Mouse (Mus musculus): ENCODE results near the gene Osbp2. TPM values are rescaled to one million over a fixed set of nuclear protein-coding genes. Genes with fewer than 3 reads are reported as not detected.
A peak's percentile ranks its signal among the peaks of the same experiment; 100 is the strongest.

Gene Osbp2
- polyA plus RNA-seq, 1 experiment from 2014 or later: 1.3 TPM

GRCm38 (mm10) chr11:3716662-3717061 lies 147.0 kb downstream of the Osbp2 start:
- 71% methylated on average over 6 of the region's 6 CpGs for WGBS
- no peak overlapping the region for H3K27ac ChIP-seq
- no peak for ATAC-seq (replicated peaks; ENCODE audit: low FRiP score, low read depth)
- TF ChIP-seq CTCF (IDR thresholded peaks at IDR 0.05; ENCODE audit: low read depth): no peak
- no peaks in the 10 kb centered on the region for H3K4me1 ChIP-seq (replicated peaks; ENCODE audit: insufficient read depth, low read length)
- no peaks in the 10 kb centered on the region for H3K9me3 ChIP-seq (replicated peaks; ENCODE audit: low read length)
- no peak overlapping the region for H3K4me2 ChIP-seq (ENCODE audit: low read length)
- H3K9ac ChIP-seq (ENCODE audit: low read depth, low read length): no peak overlapping the region
- no peaks in the 10 kb centered on the region for H3K27me3 ChIP-seq (ENCODE audit: insufficient read depth, low read length)
- DNase-seq (ENCODE audit: low spot score): no peak
- H3K36me3 ChIP-seq (ENCODE audit: insufficient read depth, low read length): no peaks in the 10 kb centered on the region
- H3K4me3 ChIP-seq (replicated peaks; ENCODE audit: low read depth, low read length): no peak overlapping the region

GRCm38 (mm10) chr11:3714486-3714885 lies 149.2 kb downstream of the Osbp2 start:
- DNase-seq (ENCODE audit: low spot score) (peak; percentile 63), ATAC-seq (replicated peaks; ENCODE audit: low FRiP score, low read depth) (no peak)
- Histone ChIP-seq H3K9me3 (replicated peaks; ENCODE audit: low read length) (no peaks in the 10 kb centered on the region), H3K9ac (ENCODE audit: low read depth, low read length) (no peak overlapping the region), H3K27me3 (ENCODE audit: insufficient read depth, low read length) (no peaks in the 10 kb centered on the region), H3K4me3 (replicated peaks; ENCODE audit: low read depth, low read length) (no peak overlapping the region), H3K27ac (no peak overlapping the region), H3K4me1 (replicated peaks; ENCODE audit: insufficient read depth, low read length) (no peaks in the 10 kb centered on the region), H3K36me3 (ENCODE audit: insufficient read depth, low read length) (no peaks in the 10 kb centered on the region), H3K4me2 (ENCODE audit: low read length) (no peak overlapping the region)
- peak; percentile 85 for TF ChIP-seq CTCF (IDR thresholded peaks at IDR 0.05; ENCODE audit: low read depth)
- WGBS: 31% methylated on average over 15 of the region's 15 CpGs

GRCm38 (mm10) chr11:3710203-3710602 lies 153.5 kb downstream of the Osbp2 start:
- Histone ChIP-seq H3K4me2 (ENCODE audit: low read length) (no peak overlapping the region), H3K9me3 (replicated peaks; ENCODE audit: low read length) (no peaks in the 10 kb centered on the region), H3K9ac (ENCODE audit: low read depth, low read length) (no peak overlapping the region), H3K4me1 (replicated peaks; ENCODE audit: insufficient read depth, low read length) (no peaks in the 10 kb centered on the region), H3K36me3 (ENCODE audit: insufficient read depth, low read length) (no peaks in the 10 kb centered on the region), H3K27me3 (ENCODE audit: insufficient read depth, low read length) (no peaks in the 10 kb centered on the region), H3K27ac (no peak overlapping the region), H3K4me3 (replicated peaks; ENCODE audit: low read depth, low read length) (no peak overlapping the region)
- WGBS: 62% methylated on average over 14 of the region's 14 CpGs
- ATAC-seq (replicated peaks; ENCODE audit: low FRiP score, low read depth) (no peak), DNase-seq (ENCODE audit: low spot score) (no peak)
- TF ChIP-seq CTCF (IDR thresholded peaks at IDR 0.05; ENCODE audit: low read depth): no peak

- H3K4me3 ChIP-seq (replicated peaks; ENCODE audit: low read depth, low read length): no peak overlapping the region
- DNase-seq (ENCODE audit: low spot score) (no peak), ATAC-seq (replicated peaks; ENCODE audit: low FRiP score, low read depth) (no peak)
- WGBS: 73% methylated on average over 8 of the region's 8 CpGs
- H3K27ac ChIP-seq: no peak overlapping the region
- no peak overlapping the region for H3K4me2 ChIP-seq (ENCODE audit: low read length)
- H3K27me3 ChIP-seq (ENCODE audit: insufficient read depth, low read length): no peaks in the 10 kb centered on the region
- TF ChIP-seq CTCF (IDR thresholded peaks at IDR 0.05; ENCODE audit: low read depth): no peak
- no peaks in the 10 kb centered on the region for H3K9me3 ChIP-seq (replicated peaks; ENCODE audit: low read length)
- no peak overlapping the region for H3K9ac ChIP-seq (ENCODE audit: low read depth, low read length)
- no peaks in the 10 kb centered on the region for H3K36me3 ChIP-seq (ENCODE audit: insufficient read depth, low read length)
- no peaks in the 10 kb centered on the region for H3K4me1 ChIP-seq (replicated peaks; ENCODE audit: insufficient read depth, low read length)
Measured at GRCm38 (mm10) chr11:3707057-3707456, 156.6 kb downstream of the Osbp2 start.

- TF ChIP-seq CTCF (IDR thresholded peaks at IDR 0.05; ENCODE audit: low read depth): no peak
- Histone ChIP-seq H3K36me3 (ENCODE audit: insufficient read depth, low read length) (no peaks in the 10 kb centered on the region), H3K4me1 (replicated peaks; ENCODE audit: insufficient read depth, low read length) (no peaks in the 10 kb centered on the region), H3K27me3 (ENCODE audit: insufficient read depth, low read length) (no peaks in the 10 kb centered on the region), H3K4me2 (ENCODE audit: low read length) (no peak overlapping the region), H3K27ac (no peak overlapping the region), H3K9me3 (replicated peaks; ENCODE audit: low read length) (no peaks in the 10 kb centered on the region), H3K9ac (ENCODE audit: low read depth, low read length) (no peak overlapping the region), H3K4me3 (replicated peaks; ENCODE audit: low read depth, low read length) (no peak overlapping the region)
- ATAC-seq (replicated peaks; ENCODE audit: low FRiP score, low read depth): no peak
- no peak for DNase-seq (ENCODE audit: low spot score)
- 80% methylated on average over 8 of the region's 8 CpGs for WGBS
Measured at GRCm38 (mm10) chr11:3704404-3704803, 159.3 kb downstream of the Osbp2 start.

- H3K9me3 ChIP-seq (replicated peaks; ENCODE audit: low read length): no peaks in the 10 kb centered on the region
- no peak for DNase-seq (ENCODE audit: low spot score)
- H3K4me3 ChIP-seq (replicated peaks; ENCODE audit: low read depth, low read length): no peak overlapping the region
- H3K27me3 ChIP-seq (ENCODE audit: insufficient read depth, low read length): no peaks in the 10 kb centered on the region
- ATAC-seq (replicated peaks; ENCODE audit: low FRiP score, low read depth): no peak
- H3K9ac ChIP-seq (ENCODE audit: low read depth, low read length): no peak overlapping the region
- H3K36me3 ChIP-seq (ENCODE audit: insufficient read depth, low read length): no peaks in the 10 kb centered on the region
- WGBS: 74% methylated on average over 7 of the region's 7 CpGs
- H3K27ac ChIP-seq: no peak overlapping the region
- H3K4me1 ChIP-seq (replicated peaks; ENCODE audit: insufficient read depth, low read length): no peaks in the 10 kb centered on the region
- TF ChIP-seq CTCF (IDR thresholded peaks at IDR 0.05; ENCODE audit: low read depth): no peak
- H3K4me2 ChIP-seq (ENCODE audit: low read length): no peak overlapping the region
Measured at GRCm38 (mm10) chr11:3703089-3703992, 160.4 kb downstream of the Osbp2 start.

Data from kidney, postnatal 0 days (tissue).